Mouse (Mus musculus) heart, embryonic 10.5 days (tissue): Measurements from ENCODE around the gene Txndc17. TPM values are rescaled to one million over a fixed set of nuclear protein-coding genes. Genes with fewer than 3 reads are reported as not detected.
"Not testable (repeated sequence)": the region's sequence is repeated elsewhere in the genome, so short reads cannot be mapped to it uniquely, and the experiment has no call there.

Source experiments
- DNase-seq: peaks from one replicate; pipeline ENCODE4 v3.0.0-alpha.2; 2017; ENCODE audit warnings: low spot score
- H3K27ac ChIP-seq: fragments of 300-500 bp; sonication (generic); 2 replicates; pipeline ENCODE4 v1.5.1; 2016; ENCODE audit warnings: mild to moderate bottlenecking
- H3K27me3 ChIP-seq: fragments of 300-500 bp; sonication (generic); 2 replicates; pipeline ENCODE4 v1.6.1; 2016; ENCODE audit warnings: mild to moderate bottlenecking; ENCODE audit not compliant: poor library complexity, insufficient read depth, severe bottlenecking
- H3K36me3 ChIP-seq: fragments of 300-500 bp; sonication (generic); 2 replicates; pipeline ENCODE4 v1.6.1; 2016; ENCODE audit warnings: mild to moderate bottlenecking, moderate library complexity
- H3K4me1 ChIP-seq: fragments of 300-500 bp; sonication (generic); 2 replicates; pipeline ENCODE4 v1.6.1; 2016; ENCODE audit warnings: mild to moderate bottlenecking
- H3K4me3 ChIP-seq: fragments of 300-500 bp; sonication (generic); 2 replicates; pipeline ENCODE4 v1.5.1; 2016; ENCODE audit warnings: mild to moderate bottlenecking, moderate library complexity
- H3K9me3 ChIP-seq: fragments of 300-500 bp; sonication (generic); 2 replicates; pipeline ENCODE4 v1.6.1; 2016; ENCODE audit warnings: mild to moderate bottlenecking, moderate library complexity
- WGBS: fragments of 180-500 bp; shearing (Covaris S2); methylation state at CpG from one replicate; pipeline ENCODE4 v1.1.7; 2016; 5-methylcytosine and 5-hydroxymethylcytosine counted together
- polyA plus RNA-seq: library from polyadenylated mRNA; unstranded; fragments of >200 nt; fragmentation: Nextera tagmentation; extraction: Ambion mirVana; gene quantifications from 2 replicates; pipeline ENCODE4 v1.2.1, GENCODE M21; 2016

Gene Txndc17
- 161 and 183 TPM in 2 replicates for polyA plus RNA-seq

DNA sequence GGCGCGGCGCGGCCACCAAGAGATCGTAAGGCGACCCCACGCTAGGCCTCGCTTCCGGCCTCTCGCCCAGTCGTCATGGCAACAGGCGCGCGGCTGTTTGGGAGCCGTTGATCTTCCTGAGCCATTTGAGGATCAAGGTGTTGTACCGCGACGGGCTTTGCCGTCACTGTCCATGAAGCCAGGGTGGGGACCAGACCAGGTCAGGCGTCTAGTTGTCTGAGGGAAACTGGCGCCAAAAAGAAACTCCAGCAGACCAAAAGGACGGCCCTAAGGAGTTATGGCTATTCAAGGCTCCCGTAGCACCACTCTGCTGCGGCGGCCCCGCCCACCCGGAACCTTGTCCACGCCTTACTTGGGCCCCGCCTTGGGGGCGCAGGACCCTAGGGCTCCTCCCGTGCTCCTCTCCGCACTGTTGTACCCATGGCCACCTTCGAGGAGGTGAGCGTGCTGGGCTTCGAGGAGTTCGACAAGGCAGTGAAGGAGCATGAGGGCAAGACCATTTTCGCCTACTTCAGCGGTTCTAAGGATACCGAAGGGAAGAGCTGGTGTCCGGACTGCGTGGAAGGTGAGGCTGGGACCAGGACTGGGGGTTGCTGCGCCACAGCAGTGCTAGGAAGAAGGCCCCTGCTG, at the start of gene Txndc17, which contains the start of gene 4933427D14Rik:
Txndc17 (plus strand) TSS at position 344 of the 630 bp plus-strand sequence.
4933427D14Rik (minus strand) TSS at position 256 of the 630 bp plus-strand sequence.
- under 1% methylated on average over 42 of the region's 42 CpGs for WGBS
- H3K9me3 ChIP-seq: no peaks in the 10 kb centered on the region
- H3K36me3 ChIP-seq: peaks cover 30% of the 10 kb centered on the region

DNA sequence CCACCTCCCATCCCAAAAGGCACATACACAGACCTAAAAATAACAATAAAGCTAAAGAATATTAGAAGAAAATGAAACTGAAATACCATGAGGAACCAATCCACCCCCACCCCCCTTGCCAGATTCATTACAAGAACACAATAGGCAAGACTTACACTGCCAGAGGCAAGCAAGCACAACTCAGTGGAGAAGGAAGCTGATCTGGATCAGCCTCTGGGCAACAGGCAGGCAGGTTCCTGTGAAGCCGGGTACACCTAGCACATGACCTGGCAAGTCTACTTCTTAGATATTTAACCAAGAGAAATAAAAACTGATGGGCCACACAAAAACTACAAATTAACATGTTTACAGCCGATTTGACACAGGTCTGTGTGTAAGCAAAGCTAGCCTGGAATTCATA, 44.1 kb upstream of the Txndc17 start:
- no peak for DNase-seq
- WGBS: 86% methylated on average over 2 of the region's 2 CpGs
- H3K27me3 ChIP-seq: no peaks in the 10 kb centered on the region
- H3K4me1 ChIP-seq: no peaks in the 10 kb centered on the region
- H3K9me3 ChIP-seq: no peaks in the 10 kb centered on the region
- no peak overlapping the region for H3K27ac ChIP-seq
- peaks cover 60% of the 10 kb centered on the region for H3K36me3 ChIP-seq
- no peak overlapping the region for H3K4me3 ChIP-seq

More for the DNA sequence above, at the start of gene Txndc17, which contains the start of gene 4933427D14Rik:
- H3K27me3 ChIP-seq: no peaks in the 10 kb centered on the region
- peak within 1 kb of the TSS; percentile 89 for H3K27ac ChIP-seq
- H3K4me3 ChIP-seq: peak within 1 kb of the TSS; percentile 92
- H3K4me1 ChIP-seq: peaks cover 24% of the 10 kb centered on the region
- DNase-seq: peak; percentile 96

DNA sequence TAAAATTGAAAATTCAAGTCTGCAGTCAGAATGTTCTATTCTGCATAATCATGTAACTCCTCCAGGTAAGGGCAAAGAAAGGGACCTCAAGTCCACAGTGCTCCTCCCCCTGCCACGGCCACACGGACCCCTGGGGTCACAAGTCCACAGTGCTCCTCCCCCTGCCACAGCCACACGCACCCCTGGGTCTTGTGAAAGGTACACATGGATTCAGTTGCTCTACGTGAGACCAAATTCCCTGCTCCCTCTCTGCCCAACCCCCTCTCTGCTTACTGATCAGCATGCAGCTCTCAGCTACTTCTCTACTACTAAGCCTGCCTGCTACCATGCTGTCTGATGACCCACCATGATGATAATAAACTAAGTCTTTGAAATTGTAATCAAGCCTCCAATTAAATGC, 37.5 kb upstream of the Txndc17 start:
- H3K27me3 ChIP-seq: no peaks in the 10 kb centered on the region
- WGBS: 90% methylated on average over 4 of the region's 4 CpGs
- H3K36me3 ChIP-seq: peaks cover 60% of the 10 kb centered on the region
- DNase-seq: peak; percentile 48
- no peaks in the 10 kb centered on the region for H3K4me1 ChIP-seq
- H3K9me3 ChIP-seq: no peaks in the 10 kb centered on the region
- no peak overlapping the region for H3K4me3 ChIP-seq
- H3K27ac ChIP-seq: no peak overlapping the region

DNA sequence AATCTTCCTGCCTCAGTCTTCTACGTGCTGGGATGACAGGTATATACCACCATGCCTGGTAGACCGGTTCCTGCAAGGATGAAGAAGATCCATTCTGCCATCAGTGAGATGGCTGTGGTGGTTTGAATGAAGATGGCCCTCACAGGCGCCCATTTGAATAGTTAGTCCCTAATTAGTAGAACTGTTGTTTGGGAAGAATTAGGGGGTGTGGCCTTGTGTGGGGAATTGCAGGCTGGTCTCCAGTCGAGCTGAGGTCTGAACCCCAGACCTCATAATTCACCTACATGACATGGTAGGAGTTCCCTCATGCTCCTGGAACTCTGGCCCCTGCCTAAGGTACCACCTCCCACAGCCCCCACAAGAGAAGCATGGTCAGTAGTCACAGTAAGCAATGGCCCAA, 35.4 kb upstream of the Txndc17 start:
- not testable (repeated sequence) for H3K27me3 ChIP-seq, H3K27ac ChIP-seq, H3K4me3 ChIP-seq, H3K4me1 ChIP-seq, H3K9me3 ChIP-seq
- DNase-seq: peak; percentile 41
- H3K36me3 ChIP-seq: peaks cover 59% of the 10 kb centered on the region
- 78% methylated on average over 4 of the region's 4 CpGs for WGBS

DNA sequence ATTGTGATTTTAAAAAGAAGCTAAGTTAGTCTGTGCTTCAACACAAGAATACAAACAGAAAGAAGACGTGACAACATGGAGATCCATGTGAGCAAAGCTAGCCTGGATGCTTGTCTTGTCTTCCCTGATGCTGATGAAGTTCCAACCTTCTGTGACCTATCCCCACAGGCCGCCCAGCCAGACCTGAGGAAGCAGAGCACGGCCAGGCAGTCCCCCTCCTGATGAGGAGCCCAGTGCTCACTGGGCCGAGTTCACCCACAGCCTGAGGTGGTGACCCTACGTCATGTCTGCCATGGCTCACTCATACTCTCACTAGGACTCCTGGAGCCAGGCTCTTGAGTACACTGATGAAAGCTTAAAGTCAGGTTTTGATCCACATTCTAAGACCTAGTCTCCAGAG, 33.8 kb upstream of the Txndc17 start:
- DNase-seq: peak; percentile 64
- H3K27ac ChIP-seq: no peak overlapping the region
- no peak overlapping the region for H3K4me3 ChIP-seq
- H3K27me3 ChIP-seq: no peaks in the 10 kb centered on the region
- WGBS: 83% methylated on average over 5 of the region's 5 CpGs
- H3K4me1 ChIP-seq: no peaks in the 10 kb centered on the region
- peaks cover 62% of the 10 kb centered on the region for H3K36me3 ChIP-seq
- no peaks in the 10 kb centered on the region for H3K9me3 ChIP-seq

DNA sequence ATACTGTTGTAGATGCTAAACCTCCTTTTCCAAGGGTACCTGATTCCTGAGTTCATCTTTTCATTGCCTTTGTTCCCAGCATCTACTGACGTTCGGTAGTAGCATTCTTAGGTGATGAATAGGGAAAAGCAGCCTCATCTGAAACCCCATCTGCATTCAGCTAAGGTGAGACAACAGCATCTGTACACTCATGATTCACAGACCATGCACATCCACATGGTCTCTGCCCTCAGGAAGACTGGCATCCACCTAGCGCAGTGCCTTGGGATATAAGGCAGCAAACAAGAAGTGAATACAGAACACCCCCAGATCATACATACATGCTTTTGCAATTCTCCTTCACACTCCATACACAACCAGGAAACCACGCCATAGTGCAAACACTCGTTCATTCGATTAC, 32.6 kb upstream of the Txndc17 start:
- H3K9me3 ChIP-seq: no peaks in the 10 kb centered on the region
- H3K36me3 ChIP-seq: peaks cover 59% of the 10 kb centered on the region

DNA sequence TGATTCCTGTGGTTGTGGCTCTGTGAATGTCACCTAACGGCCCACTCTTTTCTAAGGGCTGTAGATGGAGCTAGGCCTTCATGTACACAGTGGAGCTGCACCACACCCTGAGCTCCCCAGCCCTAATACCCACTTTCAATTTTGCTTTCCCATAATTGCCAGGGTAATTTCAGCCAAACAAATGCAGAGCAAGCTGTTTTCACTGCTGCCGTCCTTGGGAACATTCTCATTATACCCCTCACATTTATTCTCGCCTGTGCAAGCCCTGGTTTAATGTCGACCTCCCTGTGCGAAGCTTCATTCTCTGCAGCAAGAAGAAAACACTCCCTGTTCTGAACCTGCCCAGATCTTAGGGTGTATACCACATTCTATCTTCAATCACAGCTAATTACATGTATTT, 31.4 kb upstream of the Txndc17 start:
- H3K36me3 ChIP-seq: peaks cover 57% of the 10 kb centered on the region

More for the DNA sequence above, 32.6 kb upstream of the Txndc17 start:
- no peaks in the 10 kb centered on the region for H3K27me3 ChIP-seq
- no peak overlapping the region for H3K27ac ChIP-seq
- WGBS: 95% methylated on average over 6 of the region's 6 CpGs
- DNase-seq: peak; percentile 58
- no peak overlapping the region for H3K4me3 ChIP-seq
- no peaks in the 10 kb centered on the region for H3K4me1 ChIP-seq

DNA sequence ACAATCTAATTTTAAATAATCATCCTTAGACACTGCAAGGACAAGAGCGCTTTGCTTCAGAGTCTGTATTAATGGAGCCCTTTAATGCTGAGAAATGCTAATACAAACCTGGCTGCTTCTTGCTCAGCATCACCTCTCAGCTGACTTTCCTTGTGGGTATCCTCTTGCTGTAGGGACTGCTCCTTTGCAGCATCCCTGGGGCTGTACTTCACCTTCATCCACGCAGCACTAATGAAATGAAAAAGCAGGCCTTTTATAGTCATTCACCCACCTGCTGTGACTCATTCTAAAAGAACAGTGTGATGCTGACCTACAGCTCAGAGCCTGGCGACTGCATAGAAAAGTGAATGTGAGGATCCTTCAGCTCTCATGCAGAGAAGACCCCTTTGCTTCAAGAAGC, 30.8 kb upstream of the Txndc17 start:
- H3K27me3 ChIP-seq: no peaks in the 10 kb centered on the region
- no peaks in the 10 kb centered on the region for H3K9me3 ChIP-seq
- H3K27ac ChIP-seq: no peak overlapping the region
- 76% methylated on average over 3 of the region's 3 CpGs for WGBS
- DNase-seq: no peak
- peaks cover 61% of the 10 kb centered on the region for H3K36me3 ChIP-seq
- H3K4me3 ChIP-seq: no peak overlapping the region
- no peaks in the 10 kb centered on the region for H3K4me1 ChIP-seq

More for the DNA sequence above, 31.4 kb upstream of the Txndc17 start:
- Histone ChIP-seq H3K27me3 (no peaks in the 10 kb centered on the region), H3K4me3 (no peak overlapping the region), H3K27ac (no peak overlapping the region), H3K9me3 (no peaks in the 10 kb centered on the region), H3K4me1 (no peaks in the 10 kb centered on the region)
- 88% methylated on average over 5 of the region's 5 CpGs for WGBS
- no peak for DNase-seq

DNA sequence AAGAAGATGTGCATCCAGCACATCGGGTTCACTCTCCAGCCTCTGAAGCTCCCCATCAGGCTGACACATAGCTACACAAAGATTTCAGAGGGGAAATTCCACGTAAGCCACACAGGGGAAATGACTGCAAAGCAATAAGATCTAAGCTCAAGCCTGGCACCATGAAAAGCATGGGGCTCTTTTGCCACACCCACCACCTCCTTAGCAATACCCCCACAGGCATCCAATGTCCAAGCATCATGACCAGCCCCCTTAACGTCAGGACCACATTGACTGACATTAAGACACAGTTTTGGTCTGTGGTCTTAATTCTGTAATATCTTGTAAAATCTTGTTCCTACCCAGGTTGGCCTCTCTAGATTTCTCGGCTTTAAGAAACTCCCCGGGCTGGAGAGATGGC, 26.8 kb upstream of the Txndc17 start:
- no peaks in the 10 kb centered on the region for H3K27me3 ChIP-seq
- no peak overlapping the region for H3K4me3 ChIP-seq
- DNase-seq: no peak
- no peak overlapping the region for H3K27ac ChIP-seq
- H3K36me3 ChIP-seq: peaks cover 40% of the 10 kb centered on the region
- H3K9me3 ChIP-seq: no peaks in the 10 kb centered on the region
- H3K4me1 ChIP-seq: no peaks in the 10 kb centered on the region
- 91% methylated on average over 5 of the region's 5 CpGs for WGBS

DNA sequence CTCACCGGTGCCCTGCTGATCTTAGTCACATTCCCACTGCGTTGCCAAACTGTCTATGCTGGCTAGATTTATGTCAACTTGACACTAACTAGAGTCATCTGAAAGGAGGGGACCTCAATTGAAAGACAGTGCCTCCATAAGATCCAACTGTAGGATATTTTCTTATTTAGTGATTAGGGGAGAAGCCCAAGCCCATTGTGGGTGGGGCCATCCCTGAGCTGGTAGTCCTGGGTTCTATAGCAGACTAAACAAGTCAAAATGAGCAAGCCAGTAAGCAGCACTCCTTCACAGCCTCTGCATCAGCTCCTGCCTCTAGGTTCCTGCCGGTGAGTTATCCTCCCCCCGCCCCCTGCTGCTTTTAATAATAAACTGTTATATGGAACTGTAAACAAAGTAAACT, 26.2 kb upstream of the Txndc17 start:
- Histone ChIP-seq H3K36me3 (peaks cover 39% of the 10 kb centered on the region), H3K4me3 (no peak overlapping the region), H3K27ac (no peak overlapping the region), H3K4me1 (no peaks in the 10 kb centered on the region), H3K9me3 (no peaks in the 10 kb centered on the region), H3K27me3 (no peaks in the 10 kb centered on the region)
- WGBS: 89% methylated on average over 4 of the region's 4 CpGs
- DNase-seq: no peak

DNA sequence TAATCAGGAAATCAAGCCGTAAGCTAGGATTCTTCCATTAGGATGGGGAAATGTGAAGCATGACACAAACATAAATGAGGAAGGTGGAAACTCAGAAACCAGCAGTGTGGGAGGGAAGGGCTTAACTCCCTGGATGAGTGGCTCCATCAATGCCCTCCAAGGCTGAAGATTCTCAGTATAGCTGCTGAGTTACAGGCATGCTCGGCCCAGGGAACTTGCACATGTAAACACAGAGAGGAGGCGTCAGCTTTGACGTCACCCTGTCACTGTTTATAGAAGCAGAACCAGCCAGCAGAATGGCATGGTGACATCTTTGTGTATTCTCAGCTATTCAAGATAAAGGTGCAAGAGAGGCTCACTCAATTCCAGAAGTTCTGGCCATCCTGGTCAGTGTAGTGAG, 23.1 kb upstream of the Txndc17 start:
- no peak for DNase-seq
- no peaks in the 10 kb centered on the region for H3K27me3 ChIP-seq
- H3K36me3 ChIP-seq: peaks cover 41% of the 10 kb centered on the region
- H3K9me3 ChIP-seq: no peaks in the 10 kb centered on the region
- WGBS: 75% methylated on average over 4 of the region's 4 CpGs
- no peak overlapping the region for H3K27ac ChIP-seq
- no peaks in the 10 kb centered on the region for H3K4me1 ChIP-seq
- no peak overlapping the region for H3K4me3 ChIP-seq

DNA sequence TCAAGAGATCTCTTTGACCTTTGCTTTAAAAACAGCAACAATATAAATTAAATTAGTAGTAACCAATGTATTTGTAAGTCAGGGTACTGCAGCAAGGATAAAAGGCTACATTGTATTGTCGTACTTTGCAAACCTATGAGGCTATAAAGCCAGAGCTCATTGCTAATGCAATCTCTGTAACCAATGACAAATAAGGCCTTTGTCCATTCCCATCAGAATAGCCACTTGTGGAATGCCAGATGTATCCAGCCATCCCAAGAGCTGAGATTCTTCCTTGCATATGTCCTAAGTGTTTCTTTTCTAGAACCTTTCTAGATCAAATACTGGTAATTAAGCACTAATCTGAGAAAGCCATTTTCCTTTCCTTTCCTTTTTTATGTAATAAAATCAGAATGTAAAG, 16.5 kb upstream of the Txndc17 start:
- Histone ChIP-seq H3K9me3 (no peaks in the 10 kb centered on the region), H3K36me3 (peaks cover 53% of the 10 kb centered on the region), H3K27ac (no peak overlapping the region), H3K4me3 (no peak overlapping the region), H3K27me3 (no peaks in the 10 kb centered on the region), H3K4me1 (no peaks in the 10 kb centered on the region)
- no peak for DNase-seq
- 86% methylated on average over 1 of the region's 1 CpGs for WGBS

DNA sequence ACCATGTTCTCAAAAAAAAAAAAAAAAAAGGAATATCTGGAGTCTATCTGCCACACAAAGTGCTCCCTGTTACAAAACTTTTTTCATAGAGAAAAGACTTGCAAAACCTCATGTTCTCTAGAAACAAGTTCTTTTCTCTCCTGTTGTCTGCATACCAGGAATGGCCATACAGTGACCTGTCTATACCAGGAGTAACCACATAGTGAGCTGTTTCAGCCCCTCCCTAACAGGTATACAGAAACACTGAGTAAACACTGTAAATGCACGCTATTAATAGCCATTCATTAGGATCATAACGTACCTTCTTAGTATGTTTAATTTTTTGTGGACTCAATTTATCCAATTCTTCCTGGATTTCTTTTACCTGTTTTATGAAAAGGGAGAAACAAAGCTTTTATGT, 13.1 kb upstream of the Txndc17 start:
- Histone ChIP-seq H3K36me3 (peaks cover 54% of the 10 kb centered on the region), H3K27me3 (no peaks in the 10 kb centered on the region), H3K27ac (no peak overlapping the region), H3K9me3 (no peaks in the 10 kb centered on the region), H3K4me3 (no peak overlapping the region), H3K4me1 (no peaks in the 10 kb centered on the region)
- WGBS: 91% methylated on average over 2 of the region's 2 CpGs
- no peak for DNase-seq

DNA sequence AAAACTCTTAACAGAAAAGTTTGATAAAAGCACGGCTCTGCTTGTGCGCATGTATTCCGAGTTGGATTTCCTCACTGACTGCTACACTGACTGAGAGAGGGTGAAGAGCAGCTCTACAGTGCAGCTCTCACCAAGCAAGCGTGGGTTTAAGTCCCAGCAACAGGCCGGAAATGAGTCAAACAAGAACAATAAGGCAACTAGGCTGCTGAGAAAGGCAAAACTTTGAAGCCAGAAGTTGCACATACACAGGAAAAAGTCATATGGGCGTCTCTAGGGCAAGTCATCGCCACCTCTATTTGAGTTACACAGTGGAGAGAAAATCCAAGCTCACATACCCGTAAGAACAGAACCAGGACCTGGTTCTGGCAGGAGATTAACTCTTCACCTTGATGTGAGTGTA, 10.8 kb upstream of the Txndc17 start:
- H3K4me1 ChIP-seq: no peaks in the 10 kb centered on the region
- H3K4me3 ChIP-seq: no peak overlapping the region
- H3K36me3 ChIP-seq: peaks cover 43% of the 10 kb centered on the region
- 84% methylated on average over 8 of the region's 8 CpGs for WGBS
- H3K27me3 ChIP-seq: no peaks in the 10 kb centered on the region
- no peaks in the 10 kb centered on the region for H3K9me3 ChIP-seq
- no peak for DNase-seq
- no peak overlapping the region for H3K27ac ChIP-seq
